Mouse (Mus musculus) kidney, adult 18-20 months (tissue): Measurements from ENCODE around the gene Cacna2d1.
A peak's percentile ranks its signal among the peaks of the same experiment; 100 is the strongest.

Experiments used
- DNase-seq: peaks from one replicate; pipeline ENCODE4 v3.0.0; 2021

Cacna2d1 gene

GRCm38 (mm10) chr5:16294708-16295107 is 360.2 kb downstream of the Cacna2d1 start:
- DNase-seq: no peak

GRCm38 (mm10) chr5:16297170-16297771 is 362.8 kb downstream of the Cacna2d1 start:
- no peak for DNase-seq

- no peak for DNase-seq
Observed at GRCm38 (mm10) chr5:16299631-16300030, 365.1 kb downstream of the Cacna2d1 start.

GRCm38 (mm10) chr5:16309168-16310006 is 374.9 kb downstream of the Cacna2d1 start:
- DNase-seq: peak; percentile 56

- DNase-seq: no peak
Observed at GRCm38 (mm10) chr5:16314242-16314641, 379.8 kb downstream of the Cacna2d1 start.

- no peak for DNase-seq
Observed at GRCm38 (mm10) chr5:16315983-16316390, 381.5 kb downstream of the Cacna2d1 start.

- no peak for DNase-seq
Observed at GRCm38 (mm10) chr5:16317680-16318242, 383.3 kb downstream of the Cacna2d1 start.

- DNase-seq: no peak
Observed at GRCm38 (mm10) chr5:16326610-16327009, 392.1 kb downstream of the Cacna2d1 start.

GRCm38 (mm10) chr5:16345393-16345792 is 410.9 kb downstream of the Cacna2d1 start:
- DNase-seq: no peak

GRCm38 (mm10) chr5:16355816-16356215 is 421.3 kb downstream of the Cacna2d1 start:
- no peak for DNase-seq

GRCm38 (mm10) chr5:16357709-16358108 is 423.2 kb downstream of the Cacna2d1 start:
- no peak for DNase-seq

GRCm38 (mm10) chr5:16362076-16362475 is 427.6 kb downstream of the Cacna2d1 start:
- DNase-seq: no peak

GRCm38 (mm10) chr5:16363171-16363570 is 428.7 kb downstream of the Cacna2d1 start:
- no peak for DNase-seq

GRCm38 (mm10) chr5:16370706-16371105 is 436.2 kb downstream of the Cacna2d1 start:
- DNase-seq: no peak

- DNase-seq: no peak
Observed at GRCm38 (mm10) chr5:16373966-16374365, 439.5 kb downstream of the Cacna2d1 start.

- no peak for DNase-seq
Observed at GRCm38 (mm10) chr5:16376329-16376908, 441.9 kb downstream of the Cacna2d1 start.

GRCm38 (mm10) chr5:16410011-16410410 is 475.5 kb downstream of the Cacna2d1 start:
- no peak for DNase-seq

- DNase-seq: no peak
Observed at GRCm38 (mm10) chr5:16414693-16415092, 480.2 kb downstream of the Cacna2d1 start.

- DNase-seq: no peak
Observed at GRCm38 (mm10) chr5:16417996-16418395, 483.5 kb downstream of the Cacna2d1 start.

- DNase-seq: no peak
Observed at GRCm38 (mm10) chr5:16418504-16418903, 484.0 kb downstream of the Cacna2d1 start.
